Mouse (Mus musculus): ENCODE data around the gene Ascl5.

- TF ChIP-seq POLR2A (IDR thresholded peaks at IDR 0.05; ENCODE audit: borderline replicate concordance, extremely low read depth, low read depth, low read length) (no peak), CTCF (IDR thresholded peaks at IDR 0.05; ENCODE audit: insufficient read depth, low read length) (no peak)
Measured at GRCm38 (mm10) chr1:136010247-136010646, 40.4 kb upstream of the Ascl5 start.

Measured in lung, adult 2 months (tissue).